Mouse (Mus musculus) layer of hippocampus, adult 8-10 months (tissue): ENCODE data around the gene Rcor1. TPM values are rescaled to one million over a fixed set of nuclear protein-coding genes. Genes with fewer than 3 reads are reported as not detected.
A peak's percentile ranks its signal among the peaks of the same experiment; 100 is the strongest.

Experiments
- DNase-seq, 2 experiments: peaks; one replicate each; pipeline ENCODE4 v3.0.0; 2022; ENCODE audit warnings: low spot score in 2 of 2
- total RNA-seq, 4 experiments: library from RNA; stranded (reverse); gene quantifications; 2 replicates each; pipeline ENCODE4 v1.2.4; 2022

Rcor1 gene
- total RNA-seq, 4 experiments from 2014 or later, result 14.9 to 19.8 (median 17.1) TPM

DNA sequence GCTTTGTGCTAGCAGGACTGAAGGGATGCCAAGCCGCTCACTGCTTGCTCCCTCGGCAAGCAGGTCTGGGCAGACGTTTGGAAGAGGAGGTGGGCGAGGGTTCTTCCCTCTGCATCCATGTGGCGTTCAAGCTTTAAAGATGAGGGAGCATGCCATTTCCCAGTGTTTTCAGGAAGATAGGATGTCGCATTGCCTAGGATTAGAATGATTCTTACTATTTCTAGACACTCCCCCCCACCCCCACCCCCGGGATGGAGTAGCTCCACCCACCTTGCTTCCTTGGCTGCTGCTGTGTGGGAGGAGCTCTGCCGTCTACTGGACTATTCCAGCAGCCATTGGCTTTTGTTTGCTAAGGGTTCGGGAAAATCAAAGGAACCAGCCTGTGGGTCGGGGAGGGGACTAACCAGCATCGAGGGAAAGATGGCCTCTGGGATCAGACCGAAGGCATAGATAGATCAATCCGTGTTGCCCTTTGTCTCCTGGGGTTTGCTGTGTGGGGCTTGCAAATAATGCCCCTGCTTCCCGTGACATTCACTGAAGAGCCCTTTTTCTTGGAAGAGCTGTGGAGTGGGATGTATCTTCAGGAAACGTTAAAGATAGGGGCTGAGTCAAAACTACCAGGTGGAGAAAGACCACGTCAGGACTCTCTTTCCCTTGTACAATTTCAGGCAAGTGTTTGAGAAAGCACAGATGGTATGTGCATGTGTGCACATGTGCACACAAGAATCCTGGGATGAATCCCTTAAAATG is 123.3 kb downstream of the Rcor1 start:
- DNase-seq, result peak in 1 of 2 experiments; percentile 53

DNA sequence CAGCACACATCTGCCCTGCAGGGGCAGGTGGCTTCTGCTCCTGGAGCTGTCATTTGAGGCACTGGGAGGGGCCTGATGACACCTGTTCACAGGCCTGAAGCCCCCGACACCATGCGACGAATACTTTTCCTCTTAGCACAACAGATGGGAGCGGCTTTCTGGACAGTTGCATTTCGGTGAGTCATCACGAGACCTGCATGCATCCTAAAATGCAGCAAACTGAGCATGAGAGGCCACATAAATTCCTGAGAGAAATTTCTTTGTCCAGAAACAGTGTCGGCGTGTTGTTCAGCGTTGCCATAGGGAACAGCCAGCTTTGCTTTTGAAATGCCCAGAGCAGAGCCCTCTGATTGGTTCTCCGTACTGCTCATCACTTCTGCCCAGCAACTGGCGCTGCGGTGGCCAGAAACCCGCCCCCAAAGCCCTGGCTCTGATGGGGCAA is 125.2 kb downstream of the Rcor1 start:
- DNase-seq, result peak; percentile 86 to 89

DNA sequence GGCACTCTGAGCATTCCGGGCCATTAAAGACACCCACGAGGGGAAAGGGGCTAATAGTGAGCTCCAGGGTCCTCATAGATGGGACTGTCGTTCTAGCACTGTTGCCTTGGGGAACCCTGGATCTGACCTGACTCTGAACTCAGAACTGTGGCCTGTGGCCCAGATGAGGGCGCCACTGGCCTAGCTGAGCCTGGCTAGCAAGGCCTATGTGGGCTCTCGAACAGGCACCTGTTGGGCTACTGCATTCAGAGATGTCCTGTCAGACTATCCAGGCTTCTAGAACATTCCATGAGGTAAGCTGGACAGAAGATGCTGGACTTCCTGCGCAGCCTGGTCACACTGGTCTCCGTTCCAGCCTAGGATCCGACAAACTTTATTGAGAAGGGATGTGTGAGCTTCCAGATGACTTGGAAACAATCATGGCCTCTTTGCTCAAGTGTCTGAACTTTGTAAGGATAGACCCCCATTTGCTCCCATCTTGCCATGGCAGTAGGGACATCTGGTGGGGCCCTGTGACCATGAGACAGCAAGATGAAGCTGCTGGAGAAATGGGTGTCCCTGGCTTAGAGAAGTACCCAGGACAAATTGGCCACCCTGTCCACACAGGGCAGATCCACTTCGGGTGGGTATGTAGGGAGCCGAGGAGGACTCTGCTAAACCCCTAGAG is 126.1 kb downstream of the Rcor1 start:
- DNase-seq, result no peak

Other genes starting within 250 kb of the Rcor1 start
- gene Mok, start 198.4 kb upstream of the Rcor1 start, total RNA-seq, result 10 to 100 TPM in 3 of 4 experiments, 1 to 10 TPM in 1; 7.5 to 14.1 (median 11.5) TPM
- 10 to 100 TPM; 12.3 to 15.4 (median 14.8) TPM for gene Zfp839, start 189.1 kb upstream of the Rcor1 start, total RNA-seq
- gene Cinp, start 150.2 kb upstream of the Rcor1 start, total RNA-seq, result 10 to 100 TPM; 47.1 to 66.8 (median 55.9) TPM
- 10 to 100 TPM; 40.1 to 46.1 (median 44.4) TPM for gene Tecpr2, start 150.1 kb upstream of the Rcor1 start, total RNA-seq
- 10 to 100 TPM; 12.5 to 14.0 (median 12.8) TPM for gene Ankrd9, start 60.3 kb upstream of the Rcor1 start, total RNA-seq
- 10 to 100 TPM; 48.0 to 54.3 (median 53.3) TPM for gene Traf3, start 127.0 kb downstream of the Rcor1 start, total RNA-seq
- gene 4930595D18Rik, start 145.1 kb downstream of the Rcor1 start, total RNA-seq, result not detected
- gene Amn, start 231.7 kb downstream of the Rcor1 start, total RNA-seq, result 1 to 10 TPM; 4.4 to 8.6 (median 6.9) TPM